Mouse (Mus musculus): ENCODE data around the gene Bach1.

Gene Bach1

DNA sequence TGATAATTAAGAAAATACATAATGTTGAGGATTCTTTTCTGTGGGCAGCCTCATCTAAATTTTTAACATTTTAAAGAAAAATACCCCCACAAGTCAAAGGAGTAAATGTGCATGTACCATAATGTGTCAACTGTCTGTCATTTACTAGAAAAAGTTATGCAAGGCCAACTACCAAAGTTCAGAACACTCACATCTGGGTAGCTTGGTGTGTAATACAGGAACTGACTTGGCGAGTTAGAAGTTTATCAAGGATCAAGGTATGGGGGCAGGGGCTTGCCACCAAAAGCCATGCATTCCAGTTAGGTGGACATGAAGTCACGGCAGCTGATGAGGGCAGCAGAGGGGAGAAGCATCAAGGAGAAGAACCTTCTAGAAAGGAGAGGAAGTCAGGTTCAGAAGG, 13.2 kb downstream of the Bach1 start:
- in situ Hi-C loops (cut with MboI, MseI): loop anchor here (10.0 kb wide), 1 partner anchor 67 kb away; no protein-coding TSS in a partner anchor

DNA sequence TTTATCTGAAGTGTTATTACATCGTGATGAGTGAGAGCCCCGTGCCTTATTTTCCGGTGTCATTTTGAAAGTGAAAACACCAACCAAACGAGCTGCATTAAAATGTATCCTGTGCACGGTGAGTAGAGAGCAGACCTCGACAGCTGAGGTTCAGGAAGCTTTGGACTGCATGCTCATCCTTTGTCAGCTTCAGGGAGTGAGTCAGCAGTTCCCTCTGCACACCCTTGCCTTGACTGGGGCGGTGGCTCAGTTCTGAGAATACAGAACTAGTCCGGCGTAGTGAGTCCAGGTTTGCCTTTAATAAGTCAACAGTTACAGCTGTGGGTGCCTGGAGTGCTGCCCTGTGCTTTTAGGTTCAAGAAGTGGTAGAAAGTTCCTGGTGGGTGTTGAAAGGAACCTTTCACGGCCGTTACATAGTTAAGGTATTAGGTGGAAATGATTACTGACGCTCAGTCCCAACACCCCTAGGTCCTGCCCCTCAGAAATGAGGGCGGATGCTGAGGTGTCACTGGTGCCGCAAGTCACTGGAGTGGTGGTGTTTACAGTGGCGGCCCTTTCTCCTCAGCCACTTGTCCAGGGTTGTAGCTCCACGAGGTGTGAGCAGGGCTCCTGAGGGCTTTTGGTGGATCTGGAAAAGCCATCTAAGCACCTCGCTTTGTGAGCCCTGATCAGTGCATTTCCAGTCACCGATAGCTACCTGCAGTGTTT, 14.4 kb downstream of the Bach1 start:
- in situ Hi-C loops (cut with MboI, MseI): loop anchor here (10.0 kb wide), 1 partner anchor 68 kb away; no protein-coding TSS in a partner anchor

DNA sequence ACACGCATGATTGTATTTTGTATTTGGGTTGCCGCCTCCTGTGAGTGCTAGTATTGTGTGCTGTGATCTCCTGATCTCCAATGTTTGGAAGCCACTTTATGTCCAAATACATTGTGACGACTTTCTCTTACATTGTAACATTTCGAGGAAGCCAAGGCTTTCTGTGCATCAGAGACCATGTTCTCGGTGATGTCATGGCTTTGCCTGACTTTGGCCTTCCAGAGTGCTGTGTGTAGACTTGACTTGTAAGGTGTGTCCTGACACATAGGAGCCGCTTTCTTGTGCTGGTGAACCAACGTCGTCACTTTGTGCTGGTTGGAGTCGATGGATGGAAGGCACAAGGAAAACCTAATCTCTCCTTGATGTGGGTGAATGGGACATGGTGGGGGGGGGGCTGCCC, 15.8 kb downstream of the Bach1 start:
- in situ Hi-C loops (cut with MboI, MseI): loop anchor here (10.0 kb wide), 1 partner anchor 70 kb away; no protein-coding TSS in a partner anchor

DNA sequence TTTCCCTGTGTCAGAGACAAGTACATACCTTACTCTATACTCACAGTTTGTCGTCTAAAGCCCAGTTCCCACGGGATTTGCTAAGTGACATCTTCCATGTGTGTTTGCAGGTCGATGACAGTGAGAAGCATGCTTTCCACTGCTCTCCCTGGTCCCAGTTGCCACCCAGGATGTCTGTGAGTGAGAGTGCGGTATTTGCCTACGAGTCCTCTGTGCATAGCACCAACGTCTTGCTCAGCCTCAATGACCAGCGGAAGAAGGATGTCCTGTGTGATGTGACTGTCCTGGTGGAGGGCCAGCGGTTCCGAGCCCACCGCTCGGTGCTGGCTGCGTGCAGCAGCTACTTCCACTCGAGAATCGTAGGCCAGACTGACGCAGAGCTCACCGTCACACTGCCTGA, 16.5 kb downstream of the Bach1 start:
- in situ Hi-C loops (cut with MboI, MseI): loop anchor here (10.0 kb wide), 1 partner anchor 70 kb away; no protein-coding TSS in a partner anchor

DNA sequence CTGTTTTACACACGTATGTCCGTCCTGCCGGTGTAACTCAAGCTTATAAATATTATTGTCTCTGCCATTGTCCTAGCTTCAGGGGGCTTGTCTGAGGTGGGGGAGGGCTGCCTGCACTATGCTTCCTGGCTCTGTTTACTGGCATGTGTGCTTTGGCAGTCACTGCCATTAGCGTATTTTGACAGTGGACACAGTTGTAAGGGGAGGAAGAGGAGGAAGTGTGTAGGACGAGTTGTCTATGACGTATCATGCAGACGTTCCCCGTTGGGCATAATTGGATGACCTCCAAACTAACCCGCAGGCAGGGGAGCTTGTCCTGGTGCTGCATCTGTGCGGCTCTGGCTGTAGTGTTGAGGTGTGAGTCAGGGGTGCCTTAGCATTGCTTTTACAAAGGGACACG, 17.5 kb downstream of the Bach1 start:
- in situ Hi-C loops (cut with MboI, MseI): loop anchor here (10.0 kb wide), 1 partner anchor 71 kb away; no protein-coding TSS in a partner anchor

DNA sequence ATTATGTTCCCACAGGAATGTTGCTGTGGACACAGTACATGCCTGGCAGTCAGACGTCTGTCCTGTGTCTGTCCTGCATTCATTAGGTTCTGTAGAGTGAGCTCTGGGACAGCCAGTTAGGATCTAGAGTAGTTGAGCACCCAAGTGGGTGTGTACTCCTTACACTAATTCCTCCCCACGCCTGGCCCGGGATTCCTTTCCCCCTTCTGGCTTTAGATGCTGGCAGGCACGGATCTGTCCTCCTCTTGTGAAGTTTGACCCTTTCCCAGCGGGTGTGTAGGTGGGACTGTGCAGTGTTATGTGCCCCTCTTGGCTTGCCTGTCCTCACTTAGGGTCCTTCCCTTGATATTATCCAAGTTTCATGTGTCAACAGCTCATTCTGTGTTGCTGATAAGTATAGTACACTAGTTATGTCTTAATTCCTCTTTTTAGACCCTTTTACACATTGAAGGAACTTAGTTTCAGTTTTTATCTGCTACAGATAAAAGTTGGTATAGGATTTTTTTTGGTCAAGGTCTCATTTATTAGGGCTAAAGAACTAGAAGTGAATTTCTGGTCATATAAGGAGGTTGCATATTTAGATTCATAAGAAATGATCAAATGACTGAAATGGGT, 18.4 kb downstream of the Bach1 start:
- in situ Hi-C loops (cut with MboI, MseI): loop anchor here (10.0 kb wide), 1 partner anchor 72 kb away; no protein-coding TSS in a partner anchor

DNA sequence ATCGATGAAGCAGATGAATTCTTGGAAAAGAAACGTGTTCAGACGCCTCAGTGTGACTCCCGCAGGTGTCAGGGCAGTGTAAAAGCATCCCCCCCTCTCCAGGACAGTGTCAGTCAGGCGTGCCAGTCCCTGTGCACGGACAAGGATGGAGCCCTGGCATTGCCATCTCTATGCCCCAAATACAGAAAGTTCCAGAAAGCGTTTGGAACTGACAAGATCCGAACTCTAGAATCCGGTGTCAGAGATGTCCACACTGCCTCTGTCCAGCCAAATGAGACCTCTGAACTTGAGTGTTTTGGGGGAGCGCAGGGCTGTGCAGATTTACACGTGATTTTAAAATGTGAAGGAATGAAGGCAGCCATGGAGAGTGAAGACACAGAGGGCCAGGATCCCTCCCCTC, 20.3 kb downstream of the Bach1 start:
- in situ Hi-C loops (cut with MboI, MseI): loop anchor here (10.0 kb wide), 1 partner anchor 74 kb away; no protein-coding TSS in a partner anchor

DNA sequence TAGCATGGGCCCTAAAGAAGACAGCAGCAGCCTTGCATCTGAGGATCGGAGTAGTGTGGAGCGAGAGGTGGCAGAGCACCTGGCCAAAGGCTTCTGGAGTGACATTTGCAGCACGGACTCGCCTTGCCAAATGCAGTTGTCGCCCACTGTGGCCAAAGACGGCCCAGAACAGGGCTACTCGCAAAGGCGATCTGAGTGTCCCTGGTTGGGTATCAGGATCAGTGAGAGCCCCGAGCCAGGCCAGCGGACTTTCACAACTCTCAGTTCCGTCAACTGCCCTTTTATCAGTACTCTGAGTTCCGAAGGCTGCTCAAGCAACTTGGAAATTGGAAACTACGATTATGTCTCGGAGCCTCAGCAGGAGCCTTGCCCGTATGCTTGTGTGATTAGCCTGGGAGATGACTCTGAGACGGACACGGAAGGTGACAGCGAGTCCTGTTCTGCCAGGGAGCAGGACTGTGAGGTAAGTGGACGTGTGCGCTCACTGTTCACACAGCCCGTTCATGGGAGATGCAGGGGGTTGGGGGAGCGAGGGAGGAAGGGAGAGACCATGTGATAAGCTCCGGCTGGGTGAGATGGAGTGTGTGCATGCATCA, 21.0 kb downstream of the Bach1 start:
- in situ Hi-C loops (cut with MboI, MseI): loop anchor here (10.0 kb wide), 2 partner anchors 75 to 285 kb away; partner anchors contain the start of gene Ltn1

DNA sequence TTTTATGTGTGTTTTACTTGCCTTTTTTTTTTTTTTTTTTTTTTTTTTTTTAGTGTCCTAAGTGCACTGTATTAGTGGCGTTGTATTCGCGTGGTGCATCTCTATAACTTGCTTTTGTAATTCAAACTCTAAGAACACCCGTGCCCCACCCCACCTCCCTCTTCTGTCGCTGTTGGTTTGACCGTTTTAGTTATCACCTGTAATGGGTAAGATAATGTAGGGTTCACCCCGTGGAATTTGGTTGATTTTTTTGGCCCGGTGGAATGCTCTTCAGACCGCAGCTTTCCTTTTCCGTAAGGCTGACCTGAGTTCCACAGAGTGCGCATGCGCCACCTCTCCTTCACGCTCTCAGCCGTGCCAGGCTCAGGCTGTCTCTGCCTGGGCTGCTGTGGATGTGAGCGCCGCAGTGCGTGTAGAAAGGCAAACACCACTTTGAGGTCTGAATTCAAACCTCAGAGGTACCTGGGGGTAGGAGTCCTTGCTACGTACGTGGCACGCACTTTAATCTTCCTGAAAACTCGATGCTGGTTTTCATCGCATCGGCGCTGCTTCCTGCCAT, 22.2 kb downstream of the Bach1 start:
- in situ Hi-C loops (cut with MboI, MseI): loop anchor here (10.0 kb wide), 1 partner anchor 286 kb away; the partner anchor contains the start of gene Ltn1

DNA sequence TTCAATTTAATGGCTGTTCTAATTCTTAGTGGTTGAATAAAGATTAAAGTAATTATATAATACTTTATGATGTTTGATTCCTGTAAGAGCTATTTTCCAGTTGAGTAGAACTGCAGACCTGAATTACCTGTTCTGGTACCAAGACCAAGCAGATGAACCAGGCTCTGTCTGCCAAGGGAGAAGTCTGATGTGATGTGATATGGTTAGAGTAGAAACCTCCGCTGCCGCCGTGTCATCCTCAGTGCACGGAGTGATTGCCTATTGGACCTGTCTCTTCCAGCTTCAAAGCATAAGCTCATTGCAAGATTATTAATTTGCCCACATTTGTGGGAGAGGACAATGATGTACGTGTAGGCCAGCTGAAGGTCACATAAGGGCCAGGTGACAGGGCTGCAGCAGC, 24.1 kb downstream of the Bach1 start:
- in situ Hi-C loops (cut with MboI, MseI): loop anchor here (10.0 kb wide), 1 partner anchor 288 kb away; the partner anchor contains the start of gene Ltn1

DNA sequence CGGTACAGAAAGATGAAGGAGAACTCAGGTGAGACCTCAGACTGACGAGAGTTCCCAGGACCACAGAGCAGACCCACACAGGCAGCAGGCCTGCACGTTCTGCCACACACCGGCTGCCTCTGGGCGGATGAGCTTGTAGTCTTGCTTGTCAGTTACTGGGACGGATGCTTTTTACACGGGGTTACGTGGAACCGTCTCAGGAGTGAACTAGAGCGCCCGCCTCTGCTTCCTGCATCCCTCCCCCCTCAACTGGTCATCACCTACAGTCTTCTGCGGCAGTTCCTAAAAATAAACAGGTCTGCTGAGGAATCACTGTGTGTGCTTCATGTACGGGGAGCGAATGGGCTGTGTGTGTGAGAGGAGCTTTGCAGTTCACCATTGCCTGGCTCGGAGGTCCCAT, 24.7 kb downstream of the Bach1 start:
- in situ Hi-C loops (cut with MboI, MseI): loop anchor here (10.0 kb wide), 1 partner anchor 289 kb away; the partner anchor contains the start of gene Ltn1

DNA sequence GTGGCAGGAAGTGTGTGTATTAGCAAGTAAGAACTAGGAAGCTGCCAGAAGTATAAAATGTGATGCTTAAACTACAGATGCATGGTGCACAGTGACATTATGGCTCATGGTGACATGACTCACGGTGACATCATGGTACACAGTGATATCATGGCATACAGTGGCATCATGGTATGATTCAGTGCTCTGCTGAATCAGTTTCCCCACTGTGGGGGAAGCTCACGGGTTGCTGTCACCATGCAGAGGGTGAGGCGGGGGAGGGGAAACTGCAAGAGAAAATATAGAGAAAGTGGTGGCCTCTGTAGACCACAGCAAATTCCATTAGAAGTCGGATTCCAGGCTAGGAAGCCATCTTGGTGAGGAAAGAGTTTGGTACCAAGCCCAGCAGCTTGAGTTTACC, 26.1 kb downstream of the Bach1 start:
- in situ Hi-C loops (cut with MboI, MseI): loop anchor here (10.0 kb wide), 1 partner anchor 290 kb away; the partner anchor contains the start of gene Ltn1

DNA sequence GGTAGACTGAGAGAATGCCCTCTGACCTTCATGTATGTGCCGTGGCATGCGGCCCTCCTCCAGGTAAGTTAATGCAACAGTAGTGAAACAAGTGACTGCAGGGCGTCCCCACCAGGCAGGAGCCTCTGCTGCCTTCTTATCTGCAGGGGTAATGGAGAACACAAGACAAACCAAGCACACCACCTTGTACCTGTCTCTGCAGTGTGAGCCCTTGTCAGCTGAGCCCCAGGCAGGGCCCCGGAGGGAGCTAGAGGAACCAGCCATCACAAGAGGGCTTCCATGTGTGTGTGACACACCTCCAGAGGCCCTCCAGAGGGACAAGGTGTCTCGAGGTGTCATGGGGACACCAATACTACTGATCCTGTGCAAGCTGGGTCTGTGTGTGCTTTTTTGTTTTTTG, 26.5 kb downstream of the Bach1 start:
- in situ Hi-C loops (cut with MboI, MseI): loop anchor here (10.0 kb wide), 1 partner anchor 290 kb away; the partner anchor contains the start of gene Ltn1

DNA sequence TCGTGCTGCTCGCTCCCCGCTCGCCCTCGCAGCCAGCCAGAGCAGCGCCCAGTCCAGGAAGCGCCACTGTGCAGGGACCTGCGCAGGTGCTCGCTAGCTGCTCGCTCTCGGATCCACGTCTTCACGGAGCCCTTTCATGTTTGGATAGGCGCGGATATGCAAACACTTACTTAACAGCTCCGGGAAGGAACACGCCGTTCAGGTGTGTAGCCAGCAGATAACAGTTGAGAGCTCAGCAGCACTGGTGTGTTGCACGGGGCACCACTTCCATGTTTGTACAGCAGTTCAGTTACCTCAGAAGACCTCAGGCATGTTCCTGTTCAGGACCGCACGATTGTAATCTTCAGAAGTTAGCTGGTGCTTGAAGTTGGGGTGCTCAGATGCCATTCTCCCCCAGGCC, 27.2 kb downstream of the Bach1 start:
- in situ Hi-C loops (cut with MboI, MseI): loop anchor here (10.0 kb wide), 1 partner anchor 291 kb away; the partner anchor contains the start of gene Ltn1

DNA sequence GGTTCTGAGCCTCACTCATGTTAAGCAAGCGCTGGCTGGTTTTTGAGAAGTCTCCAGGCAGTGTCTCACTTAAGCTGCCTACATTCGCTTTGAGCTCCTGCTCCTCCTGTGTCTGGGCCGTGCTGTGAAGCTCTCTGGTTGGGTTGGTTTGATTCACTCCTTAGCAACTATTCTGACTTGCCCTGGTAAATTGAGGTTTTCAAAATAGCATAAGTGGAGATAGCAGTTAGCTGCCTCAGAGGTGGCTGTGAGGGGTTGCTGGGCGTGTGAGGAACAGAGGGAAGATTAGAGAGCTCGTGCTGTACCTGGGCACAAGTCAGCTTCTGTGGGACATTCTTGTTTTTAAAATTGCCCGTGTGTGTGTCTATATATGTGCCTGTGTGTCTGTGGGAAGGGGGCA, 27.6 kb downstream of the Bach1 start:
- in situ Hi-C loops (cut with MboI, MseI): loop anchor here (10.0 kb wide), 1 partner anchor 292 kb away; the partner anchor contains the start of gene Ltn1

DNA sequence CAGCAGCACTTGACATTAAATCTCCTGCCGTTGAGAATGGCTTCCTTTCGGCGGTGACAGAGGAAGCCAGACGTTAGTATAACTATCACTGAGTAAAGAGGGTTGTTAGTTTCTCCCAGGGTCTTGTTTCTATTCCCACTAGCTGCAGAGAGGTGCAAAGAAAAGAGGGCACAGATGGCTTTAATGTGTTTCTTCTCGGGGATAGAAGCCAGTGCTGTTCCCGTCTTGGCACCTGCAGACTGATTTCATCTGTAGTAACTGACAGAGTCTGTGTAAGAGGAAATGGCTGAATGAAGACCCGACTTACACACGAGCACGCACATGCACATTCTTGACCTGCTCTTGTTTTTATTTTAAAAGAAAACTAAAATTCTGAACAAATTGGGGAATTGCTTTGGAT, 28.5 kb downstream of the Bach1 start:
- in situ Hi-C loops (cut with MboI, MseI): loop anchor here (10.0 kb wide), 1 partner anchor 292 kb away; the partner anchor contains the start of gene Ltn1

DNA sequence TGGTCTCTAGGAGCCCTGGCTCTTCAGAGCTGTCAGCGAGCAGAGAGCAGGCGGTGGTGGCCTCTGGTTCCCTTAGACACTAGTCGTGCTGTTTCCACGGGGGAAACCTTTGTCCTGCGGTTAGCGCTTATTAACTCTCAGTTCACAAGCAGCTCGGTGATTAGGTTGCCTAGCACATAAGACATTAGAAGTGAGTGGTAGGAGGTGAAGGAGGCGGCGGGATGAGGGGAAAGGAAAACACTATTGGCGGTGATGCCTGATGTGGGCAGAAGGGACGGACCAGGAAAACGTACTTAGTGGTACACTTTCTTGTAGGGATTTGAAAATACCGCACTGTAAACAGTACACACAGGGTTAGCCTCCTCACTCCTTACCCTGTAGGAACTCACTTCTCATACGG, 29.2 kb downstream of the Bach1 start:
- in situ Hi-C loops (cut with MboI, MseI): loop anchor here (10.0 kb wide), 1 partner anchor 293 kb away; the partner anchor contains the start of gene Ltn1

DNA sequence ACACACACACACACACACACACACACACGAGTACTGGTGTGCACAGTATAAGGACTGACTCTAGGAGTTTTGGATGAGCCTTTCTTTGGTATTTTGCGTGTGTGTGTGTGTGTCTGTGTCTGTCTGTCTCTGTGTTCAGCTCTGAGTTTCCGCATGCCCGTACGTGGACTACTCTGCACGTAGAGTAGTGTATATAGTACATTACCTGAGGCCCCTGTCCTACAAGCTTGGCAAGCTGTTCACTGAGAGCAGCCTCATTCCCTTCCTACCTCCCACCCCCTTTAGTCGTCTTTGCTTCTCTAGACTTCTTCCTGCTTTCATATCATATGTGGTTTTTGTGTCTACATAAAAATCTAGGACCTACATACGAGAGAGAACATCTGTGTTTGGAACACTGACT, 30.0 kb downstream of the Bach1 start:
- in situ Hi-C loops (cut with MboI, MseI): loop anchor here (10.0 kb wide), 1 partner anchor 294 kb away; the partner anchor contains the start of gene Ltn1

DNA sequence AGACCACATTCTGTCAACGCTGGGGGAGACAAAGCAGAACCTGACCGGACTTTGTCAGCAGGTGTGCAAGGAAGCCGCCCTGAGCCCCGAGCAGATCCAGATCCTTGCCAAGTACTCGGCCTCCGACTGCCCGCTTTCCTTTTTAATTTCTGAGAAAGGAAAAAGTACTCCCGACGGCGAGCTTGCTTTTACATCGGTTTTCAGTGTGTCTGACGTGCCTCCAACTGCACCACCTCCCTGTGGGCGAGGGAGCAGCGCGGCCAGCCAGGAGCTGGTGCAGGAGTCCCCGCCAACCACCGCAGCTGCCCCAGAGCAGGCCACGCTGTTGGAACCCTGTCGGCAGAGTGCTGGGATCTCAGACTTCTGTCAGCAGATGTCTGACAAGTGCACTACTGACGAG, 30.7 kb downstream of the Bach1 start:
- in situ Hi-C loops (cut with MboI, MseI): loop anchor here (10.0 kb wide), 1 partner anchor 295 kb away; the partner anchor contains the start of gene Ltn1

DNA sequence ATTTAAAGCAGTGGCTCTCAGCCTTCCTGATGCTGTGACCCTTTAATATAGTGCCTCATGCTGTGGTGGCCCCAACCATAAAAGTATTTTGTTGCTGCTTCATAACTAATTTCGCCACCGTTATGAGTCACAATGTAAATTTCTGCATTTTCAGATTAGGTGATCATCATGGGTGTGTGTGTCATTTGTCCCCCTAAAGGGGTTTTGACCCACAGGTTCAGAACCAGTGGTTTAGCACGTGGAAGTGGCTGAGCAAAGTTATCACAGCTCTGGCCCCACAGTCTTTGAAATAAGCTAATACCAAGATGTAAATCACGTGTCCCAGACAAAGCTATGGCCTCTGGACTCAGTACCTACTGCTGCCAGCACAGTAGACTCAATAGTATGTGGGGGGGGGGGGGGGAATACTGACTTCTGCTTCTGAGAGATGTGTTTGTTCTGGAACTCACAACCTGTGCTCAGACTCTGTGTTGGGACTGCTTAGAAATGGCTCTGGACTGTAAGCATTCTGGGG, 36.2 kb downstream of the Bach1 start:
- in situ Hi-C loops (cut with MboI, MseI): no loop called here

DNA sequence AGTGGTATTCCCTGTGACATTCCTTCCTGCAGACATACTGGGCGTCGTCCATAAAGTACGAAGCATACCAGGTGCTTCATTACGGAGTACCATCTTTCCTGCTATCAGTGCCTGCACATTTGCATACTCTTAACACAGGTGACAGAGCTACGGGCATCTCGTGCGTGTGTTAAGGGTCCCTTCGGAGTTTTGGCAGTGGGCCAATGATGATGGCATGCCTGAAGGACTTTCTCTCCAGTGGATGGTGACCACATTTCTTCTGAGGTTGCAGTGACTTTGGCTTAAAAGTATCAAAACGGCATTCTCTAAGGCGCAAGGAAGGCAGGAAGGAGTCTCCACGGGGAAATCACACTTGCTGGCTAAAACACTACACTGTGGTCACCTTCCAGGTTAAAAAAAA, 37.4 kb downstream of the Bach1 start:
- in situ Hi-C loops (cut with MboI, MseI): no loop called here

Data from T-helper 1 cell (primary cell).